Mouse (Mus musculus) neural tube, embryonic 14.5 days (tissue): ENCODE results near the gene Gpx4. TPM values are rescaled to one million over a fixed set of nuclear protein-coding genes. Genes with fewer than 3 reads are reported as not detected.

Source experiments
- ATAC-seq: fragments of 200-750 bp; cut with Nextera tagmentation; 2 replicates; pipeline ENCODE4 v1.8.0; 2017; ENCODE audit warnings: low read depth, mild to moderate bottlenecking, moderate TSS enrichment, moderate library complexity
- H3K27ac ChIP-seq: fragments of 300-500 bp; sonication (generic); 2 replicates; pipeline ENCODE4 v1.5.1; 2014; ENCODE audit warnings: low read depth, mild to moderate bottlenecking, control low read depth, low read length, moderate library complexity, mixed read lengths
- H3K27me3 ChIP-seq: fragments of 300-500 bp; sonication (generic); 2 replicates; pipeline ENCODE4 v1.6.1; 2014; ENCODE audit warnings: low read length; ENCODE audit not compliant: control insufficient read depth, insufficient read depth
- H3K36me3 ChIP-seq: fragments of 300-500 bp; sonication (generic); 2 replicates; pipeline ENCODE4 v1.6.1; 2014; ENCODE audit warnings: low read length, mixed read lengths; ENCODE audit not compliant: control insufficient read depth, insufficient read depth
- H3K4me1 ChIP-seq: fragments of 300-500 bp; sonication (generic); 2 replicates; pipeline ENCODE4 v1.6.1; 2014; ENCODE audit warnings: low read length; ENCODE audit not compliant: control insufficient read depth, insufficient read depth
- H3K4me2 ChIP-seq: fragments of 300-500 bp; sonication (generic); 2 replicates; pipeline ENCODE4 v1.6.1; 2014; ENCODE audit warnings: mild to moderate bottlenecking, low read depth, low read length, control low read depth
- H3K4me3 ChIP-seq: fragments of 300-500 bp; sonication (generic); 2 replicates; pipeline ENCODE4 v1.5.1; 2014; ENCODE audit warnings: low read depth, low read length, control low read depth, mixed read lengths
- H3K9ac ChIP-seq: fragments of 300-500 bp; sonication (generic); replicated peaks from 2 replicates; pipeline ENCODE4 v1.6.1; 2014; ENCODE audit warnings: low read depth, mild to moderate bottlenecking, control low read depth, low read length, mixed read lengths
- H3K9me3 ChIP-seq: fragments of 300-500 bp; sonication (generic); 2 replicates; pipeline ENCODE4 v1.6.1; 2016; ENCODE audit warnings: low read length; ENCODE audit not compliant: control insufficient read depth
- WGBS: fragments of 180-500 bp; shearing (Covaris S2); extraction: QIAGEN DNeasy Blood & Tissue Kit; methylation state at CpG from one replicate; pipeline ENCODE4 v1.1.7; 2014; 5-methylcytosine and 5-hydroxymethylcytosine counted together
- polyA plus RNA-seq: library from polyadenylated mRNA; unstranded; fragments of >200 nt; fragmentation: Nextera tagmentation; extraction: Ambion mirVana; gene quantifications from 2 replicates; pipeline ENCODE4 v1.2.1, GENCODE M21; 2014

Gpx4 gene
- polyA plus RNA-seq, 1 experiment from 2014 or later, result 546 TPM

- no peak overlapping the region for H3K27ac ChIP-seq
- no peak overlapping the region for H3K4me3 ChIP-seq
- no peak for ATAC-seq
- H3K4me1 ChIP-seq, result peaks cover 11% of the 10 kb centered on the region; the same call in 1 of the 2 replicates
- H3K9ac ChIP-seq, result no peak overlapping the region
- no peak overlapping the region for H3K4me2 ChIP-seq
- peaks cover 35% of the 10 kb centered on the region for H3K36me3 ChIP-seq
- 89% methylated on average over 4 of the region's 4 CpGs for WGBS
- H3K27me3 ChIP-seq, result no peaks in the 10 kb centered on the region; the same call in 1 of the 2 replicates
- H3K9me3 ChIP-seq, result no peaks in the 10 kb centered on the region
These were observed 9.5 kb downstream of the Gpx4 start for GRCm38 (mm10) chr10:80056506-80056905.

- Histone ChIP-seq H3K4me2 (no peak overlapping the region), H3K9ac (no peak overlapping the region), H3K4me1 (peaks cover 11% of the 10 kb centered on the region; the same call in 1 of the 2 replicates), H3K36me3 (peaks cover 35% of the 10 kb centered on the region), H3K9me3 (no peaks in the 10 kb centered on the region), H3K27me3 (no peaks in the 10 kb centered on the region), H3K4me3 (no peak overlapping the region), H3K27ac (no peak overlapping the region)
- no peak for ATAC-seq
- WGBS, result 90% methylated on average over 26 of the region's 27 CpGs
These were observed 10.2 kb downstream of the Gpx4 start for GRCm38 (mm10) chr10:80056976-80057682.

GRCm38 (mm10) chr10:80057683-80058326 lies 10.8 kb downstream of the Gpx4 start:
- no peak overlapping the region for H3K9ac ChIP-seq
- no peaks in the 10 kb centered on the region for H3K9me3 ChIP-seq
- H3K4me2 ChIP-seq, result no peak overlapping the region
- H3K27ac ChIP-seq, result 0 out of 2 replicates have a peak overlapping the region, but pooled peaks have one; percentile 10
- H3K27me3 ChIP-seq, result no peaks in the 10 kb centered on the region
- ATAC-seq, result no peak
- H3K36me3 ChIP-seq, result peaks cover 35% of the 10 kb centered on the region
- peaks cover 11% of the 10 kb centered on the region; the same call in 1 of the 2 replicates for H3K4me1 ChIP-seq
- H3K4me3 ChIP-seq, result no peak overlapping the region
- 76% methylated on average over 30 of the region's 30 CpGs for WGBS

- Histone ChIP-seq H3K9ac (0 out of 2 replicates have a peak overlapping the region, but pooled peaks have one; percentile 21), H3K27me3 (no peaks in the 10 kb centered on the region), H3K27ac (peak overlapping the region; percentile 48), H3K36me3 (peaks cover 9% of the 10 kb centered on the region), H3K4me3 (no peak overlapping the region), H3K4me2 (no peak overlapping the region), H3K4me1 (no peaks in the 10 kb centered on the region), H3K9me3 (no peaks in the 10 kb centered on the region)
- peak; percentile 35; the same call in 1 of the 2 replicates for ATAC-seq
- WGBS, result 64% methylated on average over 5 of the region's 5 CpGs
These were observed 16.1 kb downstream of the Gpx4 start for GRCm38 (mm10) chr10:80063104-80063503.

GRCm38 (mm10) chr10:80063877-80064650 lies 17.1 kb downstream of the Gpx4 start:
- no peak overlapping the region for H3K9ac ChIP-seq

GRCm38 (mm10) chr10:80069251-80069650 lies 22.3 kb downstream of the Gpx4 start:
- H3K9me3 ChIP-seq, result no peaks in the 10 kb centered on the region
- no peak for ATAC-seq

More at GRCm38 (mm10) chr10:80063877-80064650, 17.1 kb downstream of the Gpx4 start:
- no peak overlapping the region for H3K4me3 ChIP-seq
- H3K4me2 ChIP-seq, result no peak overlapping the region
- H3K27me3 ChIP-seq, result no peaks in the 10 kb centered on the region
- peaks cover 8% of the 10 kb centered on the region for H3K36me3 ChIP-seq
- WGBS, result 74% methylated on average over 23 of the region's 23 CpGs
- no peaks in the 10 kb centered on the region for H3K9me3 ChIP-seq
- no peak for ATAC-seq
- no peaks in the 10 kb centered on the region for H3K4me1 ChIP-seq
- peak overlapping the region; percentile 48; the same call in 1 of the 2 replicates for H3K27ac ChIP-seq

GRCm38 (mm10) chr10:80069948-80070450 lies 23.0 kb downstream of the Gpx4 start:
- WGBS, result 95% methylated on average over 4 of the region's 4 CpGs
- no peaks in the 10 kb centered on the region for H3K4me1 ChIP-seq
- H3K27me3 ChIP-seq, result no peaks in the 10 kb centered on the region
- no peak overlapping the region for H3K4me2 ChIP-seq
- H3K36me3 ChIP-seq, result no peaks in the 10 kb centered on the region
- ATAC-seq, result no peak
- no peak overlapping the region for H3K9ac ChIP-seq
- H3K27ac ChIP-seq, result no peak overlapping the region
- H3K4me3 ChIP-seq, result no peak overlapping the region
- no peaks in the 10 kb centered on the region for H3K9me3 ChIP-seq

More at GRCm38 (mm10) chr10:80069251-80069650, 22.3 kb downstream of the Gpx4 start:
- H3K27ac ChIP-seq, result no peak overlapping the region
- H3K4me2 ChIP-seq, result no peak overlapping the region
- no peak overlapping the region for H3K9ac ChIP-seq
- 93% methylated on average over 6 of the region's 7 CpGs for WGBS
- no peaks in the 10 kb centered on the region for H3K27me3 ChIP-seq
- H3K4me1 ChIP-seq, result no peaks in the 10 kb centered on the region
- no peak overlapping the region for H3K4me3 ChIP-seq
- no peaks in the 10 kb centered on the region for H3K36me3 ChIP-seq

GRCm38 (mm10) chr10:80070837-80071515 lies 24.0 kb downstream of the Gpx4 start:
- Histone ChIP-seq H3K27me3 (no peaks in the 10 kb centered on the region), H3K9me3 (no peaks in the 10 kb centered on the region), H3K4me2 (no peak overlapping the region), H3K4me1 (no peaks in the 10 kb centered on the region), H3K9ac (no peak overlapping the region), H3K4me3 (no peak overlapping the region), H3K36me3 (no peaks in the 10 kb centered on the region), H3K27ac (no peak overlapping the region)
- ATAC-seq, result peak; percentile 35; the same call in 1 of the 2 replicates
- WGBS, result 74% methylated on average over 9 of the region's 9 CpGs
